Mouse (Mus musculus) brown adipose tissue, adult 24 weeks (tissue): ENCODE data around the gene Naa80. TPM values are rescaled to one million over a fixed set of nuclear protein-coding genes. Genes with fewer than 3 reads are reported as not detected.

Experiments used
- H3K27ac ChIP-seq: fragments of 200-500 bp; replicated peaks from 2 replicates; pipeline ENCODE4 v1.5.1; 2012; ENCODE audit warnings: low read depth, mild to moderate bottlenecking, low read length
- H3K4me1 ChIP-seq: fragments of 200-500 bp; 2 replicates; pipeline ENCODE4 v1.6.1; 2012; ENCODE audit warnings: low read length, mixed read lengths; ENCODE audit not compliant: control insufficient read depth, insufficient read depth, insufficient read length
- H3K4me3 ChIP-seq: fragments of 200-500 bp; 2 replicates; pipeline ENCODE4 v1.5.1; 2012; ENCODE audit warnings: low read depth, mild to moderate bottlenecking, low read length, moderate library complexity; ENCODE audit not compliant: insufficient read depth
- polyA plus RNA-seq: library from polyadenylated mRNA; stranded (reverse); fragments of >200 nt; gene quantifications from 2 replicates; pipeline ENCODE4 v1.2.4, GENCODE M21; 2012; ENCODE audit not compliant: missing spikeins, insufficient read depth, insufficient read length

Naa80 gene
- polyA plus RNA-seq, 1 experiment: 31.3 TPM

- Histone ChIP-seq H3K27ac (no peak overlapping the region), H3K4me3 (no peak overlapping the region), H3K4me1 (peaks cover 12% of the 10 kb centered on the region)
Measured at GRCm38 (mm10) chr9:107590773-107591060, 12.0 kb downstream of the Naa80 start.

- H3K4me3 ChIP-seq: no peak overlapping the region
- peaks cover 19% of the 10 kb centered on the region for H3K4me1 ChIP-seq
- H3K27ac ChIP-seq: peak overlapping the region; percentile 26; the same call in 1 of the 2 replicates
Measured at GRCm38 (mm10) chr9:107593101-107593976, 14.7 kb downstream of the Naa80 start.

- no peak overlapping the region for H3K27ac ChIP-seq
- peaks cover 15% of the 10 kb centered on the region for H3K4me1 ChIP-seq
- no peak overlapping the region for H3K4me3 ChIP-seq
Measured at GRCm38 (mm10) chr9:107594281-107595062, 15.8 kb downstream of the Naa80 start.

- H3K4me1 ChIP-seq: peaks cover 15% of the 10 kb centered on the region
- H3K4me3 ChIP-seq: peak overlapping the region; percentile 2; the same call in 1 of the 2 replicates
- peak overlapping the region; percentile 66 for H3K27ac ChIP-seq
Measured at GRCm38 (mm10) chr9:107596619-107597569, 18.2 kb downstream of the Naa80 start.

- H3K4me3 ChIP-seq: no peak overlapping the region
- no peak overlapping the region for H3K27ac ChIP-seq
- H3K4me1 ChIP-seq: peaks cover 15% of the 10 kb centered on the region
Measured at GRCm38 (mm10) chr9:107598385-107598784, 19.7 kb downstream of the Naa80 start.

- H3K27ac ChIP-seq: no peak overlapping the region
- no peak overlapping the region for H3K4me3 ChIP-seq
Measured at GRCm38 (mm10) chr9:107599433-107599832, 20.7 kb downstream of the Naa80 start.

GRCm38 (mm10) chr9:107599842-107600241, 21.2 kb downstream of the Naa80 start:
- H3K27ac ChIP-seq: no peak overlapping the region
- no peak overlapping the region for H3K4me3 ChIP-seq
- peaks cover 11% of the 10 kb centered on the region for H3K4me1 ChIP-seq

More at GRCm38 (mm10) chr9:107599433-107599832, 20.7 kb downstream of the Naa80 start:
- H3K4me1 ChIP-seq: peaks cover 11% of the 10 kb centered on the region

- Histone ChIP-seq H3K4me3 (no peak overlapping the region), H3K4me1 (peaks cover 11% of the 10 kb centered on the region), H3K27ac (no peak overlapping the region)
Measured at GRCm38 (mm10) chr9:107600745-107601144, 22.1 kb downstream of the Naa80 start.

GRCm38 (mm10) chr9:107601275-107601674, 22.6 kb downstream of the Naa80 start:
- peaks cover 11% of the 10 kb centered on the region for H3K4me1 ChIP-seq
- no peak overlapping the region for H3K27ac ChIP-seq
- H3K4me3 ChIP-seq: no peak overlapping the region

GRCm38 (mm10) chr9:107602068-107602648, 23.5 kb downstream of the Naa80 start:
- H3K4me3 ChIP-seq: no peak overlapping the region
- peaks cover 4% of the 10 kb centered on the region for H3K4me1 ChIP-seq
- H3K27ac ChIP-seq: no peak overlapping the region

- Histone ChIP-seq H3K4me3 (no peak overlapping the region), H3K4me1 (no peaks in the 10 kb centered on the region), H3K27ac (no peak overlapping the region)
Measured at GRCm38 (mm10) chr9:107603251-107603650, 24.6 kb downstream of the Naa80 start.

- H3K4me3 ChIP-seq: no peak overlapping the region
- H3K4me1 ChIP-seq: peaks cover 3% of the 10 kb centered on the region; the same call in 1 of the 2 replicates
- H3K27ac ChIP-seq: no peak overlapping the region
Measured at GRCm38 (mm10) chr9:107605041-107605661, 26.5 kb downstream of the Naa80 start.

GRCm38 (mm10) chr9:107606591-107606990, 27.9 kb downstream of the Naa80 start:
- H3K27ac ChIP-seq: no peak overlapping the region
- peak overlapping the region; percentile 17; the same call in 1 of the 2 replicates for H3K4me3 ChIP-seq
- H3K4me1 ChIP-seq: peaks cover 9% of the 10 kb centered on the region

GRCm38 (mm10) chr9:107607036-107607435, 28.3 kb downstream of the Naa80 start:
- peak overlapping the region; percentile 17; the same call in 1 of the 2 replicates for H3K4me3 ChIP-seq
- peaks cover 11% of the 10 kb centered on the region for H3K4me1 ChIP-seq
- no peak overlapping the region for H3K27ac ChIP-seq
